Mouse (Mus musculus): ENCODE measurements around the gene Arg2.

GRCm38 (mm10) chr12:79173721-79174120, 43.1 kb downstream of the Arg2 start:
- TF ChIP-seq CTCF (IDR thresholded peaks at IDR 0.05; ENCODE audit: insufficient read depth, low read depth, low read length) (no peak), POLR2A (IDR thresholded peaks at IDR 0.05; ENCODE audit: insufficient read depth, low read depth, low read length) (no peak)
